Mouse (Mus musculus) hindbrain, embryonic 14.5 days (tissue): Measurements from ENCODE around the gene Tnfsf11. TPM values are rescaled to one million over a fixed set of nuclear protein-coding genes. Genes with fewer than 3 reads are reported as not detected.

Experiments used
- ATAC-seq: fragments of 200-750 bp; cut with Nextera tagmentation; 2 replicates; pipeline ENCODE4 v1.8.0; 2017; ENCODE audit warnings: moderate number of reproducible peaks, mild to moderate bottlenecking, moderate TSS enrichment, moderate library complexity; ENCODE audit not compliant: low FRiP score
- DNase-seq: peaks from one replicate; pipeline ENCODE4 v3.0.0-alpha.2; 2015; ENCODE audit warnings: low spot score
- H3K27ac ChIP-seq: fragments of 300-500 bp; sonication (generic); 2 replicates; pipeline ENCODE4 v1.5.1; 2014; ENCODE audit warnings: mild to moderate bottlenecking, moderate library complexity
- H3K27me3 ChIP-seq: fragments of 300-500 bp; sonication (generic); 2 replicates; pipeline ENCODE4 v1.6.1; 2014; ENCODE audit warnings: mild to moderate bottlenecking, low read length, mixed read lengths; ENCODE audit not compliant: control insufficient read depth, insufficient read depth
- H3K36me3 ChIP-seq: fragments of 300-500 bp; sonication (generic); replicated peaks from 2 replicates; pipeline ENCODE4 v1.6.1; 2014; ENCODE audit not compliant: control insufficient read depth, insufficient read depth
- H3K4me1 ChIP-seq: fragments of 300-500 bp; sonication (generic); replicated peaks from 2 replicates; pipeline ENCODE4 v1.6.1; 2014; ENCODE audit warnings: antibody characterized with exemption, low read length, mixed read lengths; ENCODE audit not compliant: control insufficient read depth, insufficient read depth
- H3K4me2 ChIP-seq: fragments of 300-500 bp; sonication (generic); replicated peaks from 2 replicates; pipeline ENCODE4 v1.6.1; 2014; ENCODE audit warnings: mild to moderate bottlenecking, moderate library complexity
- H3K4me3 ChIP-seq: fragments of 300-500 bp; sonication (generic); replicated peaks from 2 replicates; pipeline ENCODE4 v1.5.1; 2014; ENCODE audit warnings: mild to moderate bottlenecking, low read length
- H3K9ac ChIP-seq: fragments of 300-500 bp; sonication (generic); 2 replicates; pipeline ENCODE4 v1.6.1; 2014
- H3K9me3 ChIP-seq: fragments of 300-500 bp; sonication (generic); 2 replicates; pipeline ENCODE4 v1.6.1; 2016; ENCODE audit warnings: low read length; ENCODE audit not compliant: control insufficient read depth
- WGBS: fragments of 180-500 bp; shearing (Covaris S2); extraction: QIAGEN DNeasy Blood & Tissue Kit; methylation state at CpG from one replicate; pipeline ENCODE4 v1.1.7; 2014; 5-methylcytosine and 5-hydroxymethylcytosine counted together
- microRNA-seq: library from miRNA; unstranded; fragments of <30 nt; microRNA quantifications from one replicate; pipeline ENCODE4, GENCODE M21; 2016
- polyA plus RNA-seq: library from polyadenylated mRNA; unstranded; fragments of >200 nt; fragmentation: Nextera tagmentation; extraction: Ambion mirVana; gene quantifications from 2 replicates; pipeline ENCODE4 v1.2.1, GENCODE M21; 2014

Gene Tnfsf11
- polyA plus RNA-seq, 1 experiment from 2014 or later: 0.20 TPM

GRCm38 (mm10) chr14:78236144-78236543, 71.7 kb downstream of the Tnfsf11 start:
- Histone ChIP-seq H3K36me3 (no peaks in the 10 kb centered on the region), H3K9me3 (no peaks in the 10 kb centered on the region), H3K27ac (no peak overlapping the region), H3K4me3 (no peak overlapping the region), H3K27me3 (no peaks in the 10 kb centered on the region), H3K9ac (no peak overlapping the region), H3K4me2 (no peak overlapping the region), H3K4me1 (no peaks in the 10 kb centered on the region; the same call in 1 of the 2 replicates)
- ATAC-seq (no peak), DNase-seq (peak; percentile 44)
- WGBS: 65% methylated on average over 4 of the region's 4 CpGs

GRCm38 (mm10) chr14:78235296-78235695, 72.5 kb downstream of the Tnfsf11 start:
- no peak for DNase-seq
- Histone ChIP-seq H3K4me1 (no peaks in the 10 kb centered on the region; the same call in 1 of the 2 replicates), H3K9me3 (no peaks in the 10 kb centered on the region), H3K27me3 (no peaks in the 10 kb centered on the region), H3K4me3 (no peak overlapping the region), H3K36me3 (no peaks in the 10 kb centered on the region), H3K27ac (no peak overlapping the region), H3K4me2 (no peak overlapping the region), H3K9ac (no peak overlapping the region)
- no peak for ATAC-seq
- 29% methylated on average over 3 of the region's 3 CpGs for WGBS

GRCm38 (mm10) chr14:78229012-78229411, 78.8 kb downstream of the Tnfsf11 start:
- Histone ChIP-seq H3K4me3 (no peak overlapping the region), H3K4me1 (no peaks in the 10 kb centered on the region), H3K27ac (no peak overlapping the region), H3K27me3 (no peaks in the 10 kb centered on the region), H3K4me2 (no peak overlapping the region), H3K9ac (no peak overlapping the region), H3K9me3 (no peaks in the 10 kb centered on the region), H3K36me3 (no peaks in the 10 kb centered on the region)
- no peak for ATAC-seq
- no peak for DNase-seq
- WGBS: 47% methylated on average over 4 of the region's 4 CpGs

Small RNA genes within 50 kb of the gene (microRNA-seq; reads per million reads assigned to microRNA genes)
- gene Gm23652: not detected

Other genes with a start within 250 kb of the Tnfsf11 start
- gene Fam216b, start 219.0 kb downstream of the Tnfsf11 start, polyA plus RNA-seq: 1.2 and 1.7 TPM in 2 replicates
- 34.5 and 36.7 TPM in 2 replicates for gene Akap11, start 228.8 kb upstream of the Tnfsf11 start, polyA plus RNA-seq